Mouse (Mus musculus) liver (tissue): Measurements from ENCODE around the gene Urah.

ENCODE experiments used
- DNase-seq: peaks from one replicate; pipeline ENCODE4 v3.0.0-alpha.2; 2020; ENCODE audit warnings: mixed read lengths

The Urah gene

GRCm38 (mm10) chr7:140834968-140835757, at the start of gene Urah:
Urah (plus strand) TSS chr7:140835018.
- DNase-seq: peak; percentile 28

- no peak for DNase-seq
Observed at GRCm38 (mm10) chr7:140787406-140788052, 47.3 kb upstream of the Urah start, which contains the start of gene Syce1. Syce1 (minus strand) TSS chr7:140787852.

GRCm38 (mm10) chr7:140788053-140788435, 46.8 kb upstream of the Urah start:
- no peak for DNase-seq

GRCm38 (mm10) chr7:140793541-140793940, 41.3 kb upstream of the Urah start:
- no peak for DNase-seq

- DNase-seq: no peak
Observed at GRCm38 (mm10) chr7:140797619-140798018, 37.2 kb upstream of the Urah start.

- no peak for DNase-seq
Observed at GRCm38 (mm10) chr7:140798212-140798611, 36.6 kb upstream of the Urah start.

GRCm38 (mm10) chr7:140802629-140803028, 32.2 kb upstream of the Urah start:
- no peak for DNase-seq

GRCm38 (mm10) chr7:140805704-140806103, 29.1 kb upstream of the Urah start:
- peak; percentile 43 for DNase-seq

GRCm38 (mm10) chr7:140810496-140810895, 24.3 kb upstream of the Urah start:
- no peak for DNase-seq

- DNase-seq: no peak
Observed at GRCm38 (mm10) chr7:140811714-140812113, 23.1 kb upstream of the Urah start.

GRCm38 (mm10) chr7:140812850-140813249, 22.0 kb upstream of the Urah start:
- DNase-seq: no peak

- no peak for DNase-seq
Observed at GRCm38 (mm10) chr7:140820173-140820572, 14.6 kb upstream of the Urah start.

- no peak for DNase-seq
Observed at GRCm38 (mm10) chr7:140821305-140821652, 13.5 kb upstream of the Urah start.

GRCm38 (mm10) chr7:140821653-140822329, 13.0 kb upstream of the Urah start, which contains the start of gene Zfp941:
Zfp941 (minus strand) TSS chr7:140822178.
- peak; percentile 39 for DNase-seq

GRCm38 (mm10) chr7:140822731-140823130, 12.1 kb upstream of the Urah start:
- DNase-seq: no peak

GRCm38 (mm10) chr7:140828171-140828881, 6.5 kb upstream of the Urah start:
- no peak for DNase-seq

GRCm38 (mm10) chr7:140831447-140831846, 3.4 kb upstream of the Urah start:
- DNase-seq: no peak

- no peak for DNase-seq
Observed at GRCm38 (mm10) chr7:140833341-140833740, 1.5 kb upstream of the Urah start.

GRCm38 (mm10) chr7:140835758-140836087, 905 bp downstream of the Urah start:
- DNase-seq: no peak

GRCm38 (mm10) chr7:140836243-140837115, 1.7 kb downstream of the Urah start:
- DNase-seq: no peak

GRCm38 (mm10) chr7:140839556-140839955, 4.7 kb downstream of the Urah start:
- no peak for DNase-seq
